Mouse (Mus musculus) kidney, embryonic 14.5 days (tissue): Measurements from ENCODE around the gene Usp18. TPM values are rescaled to one million over a fixed set of nuclear protein-coding genes. Genes with fewer than 3 reads are reported as not detected.
A peak's percentile ranks its signal among the peaks of the same experiment; 100 is the strongest.

Experiments
- ATAC-seq: fragments of 200-750 bp; cut with Nextera tagmentation; 2 replicates; pipeline ENCODE4 v1.8.0; 2017; ENCODE audit warnings: moderate number of reproducible peaks, mild to moderate bottlenecking, moderate TSS enrichment, moderate library complexity; ENCODE audit not compliant: low FRiP score, low TSS enrichment
- H3K27ac ChIP-seq: fragments of 300-500 bp; sonication (generic); 2 replicates; pipeline ENCODE4 v1.5.1; 2014; ENCODE audit warnings: low read depth, mild to moderate bottlenecking, low read length, moderate library complexity, mixed read lengths
- H3K27me3 ChIP-seq: fragments of 300-500 bp; sonication (generic); 2 replicates; pipeline ENCODE4 v1.6.1; 2014; ENCODE audit warnings: mild to moderate bottlenecking, low read length; ENCODE audit not compliant: control insufficient read depth, insufficient read depth
- H3K36me3 ChIP-seq: fragments of 300-500 bp; sonication (generic); 2 replicates; pipeline ENCODE4 v1.6.1; 2014; ENCODE audit warnings: low read length, mixed read lengths; ENCODE audit not compliant: control insufficient read depth, insufficient read depth
- H3K4me1 ChIP-seq: fragments of 300-500 bp; sonication (generic); 2 replicates; pipeline ENCODE4 v1.6.1; 2014; ENCODE audit warnings: low read length, mixed read lengths; ENCODE audit not compliant: control insufficient read depth, insufficient read depth
- H3K4me2 ChIP-seq: fragments of 300-500 bp; sonication (generic); replicated peaks from 2 replicates; pipeline ENCODE4 v1.6.1; 2014; ENCODE audit warnings: low read depth, mild to moderate bottlenecking, low read length
- H3K4me3 ChIP-seq: fragments of 300-500 bp; sonication (generic); 2 replicates; pipeline ENCODE4 v1.5.1; 2014; ENCODE audit warnings: mild to moderate bottlenecking, low read length
- H3K9ac ChIP-seq: fragments of 300-500 bp; sonication (generic); 2 replicates; pipeline ENCODE4 v1.6.1; 2014; ENCODE audit warnings: low read depth, mild to moderate bottlenecking, low read length, moderate library complexity
- H3K9me3 ChIP-seq: fragments of 300-500 bp; sonication (generic); 2 replicates; pipeline ENCODE4 v1.6.1; 2016; ENCODE audit warnings: low read length; ENCODE audit not compliant: control insufficient read depth
- WGBS: fragments of 180-500 bp; shearing (Covaris S2); extraction: QIAGEN DNeasy Blood & Tissue Kit; methylation state at CpG from one replicate; pipeline ENCODE4 v1.1.7; 2014; 5-methylcytosine and 5-hydroxymethylcytosine counted together
- polyA plus RNA-seq: library from polyadenylated mRNA; unstranded; fragments of >200 nt; fragmentation: Nextera tagmentation; extraction: Ambion mirVana; gene quantifications from 2 replicates; pipeline ENCODE4 v1.2.1, GENCODE M21; 2014

The Usp18 gene
- polyA plus RNA-seq, 1 experiment from 2014 or later = 1.8 TPM

DNA sequence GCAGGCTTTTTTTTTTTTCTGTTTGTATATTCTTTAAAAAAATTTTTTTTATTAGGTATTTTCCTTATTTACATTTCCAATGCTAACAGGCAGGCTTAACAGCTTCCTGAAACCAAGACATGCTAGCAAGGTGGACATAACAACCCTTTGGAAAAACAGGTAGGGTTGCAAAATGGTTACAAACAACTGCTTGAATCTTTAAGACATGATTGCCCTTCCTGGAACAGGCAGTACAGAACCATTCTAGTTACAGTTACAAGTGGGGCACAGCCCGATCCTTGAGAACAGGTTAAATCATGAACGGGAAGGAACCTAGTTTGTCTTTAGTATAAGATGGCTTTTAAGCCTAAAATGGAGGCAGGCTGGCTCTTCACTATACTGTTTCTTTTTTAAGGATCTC is 9.3 kb upstream of the Usp18 start:
- no peak overlapping the region for H3K9ac ChIP-seq
- H3K4me3 ChIP-seq = no peak overlapping the region
- WGBS = 95% methylated on average over 2 of the region's 2 CpGs
- no peaks in the 10 kb centered on the region for H3K9me3 ChIP-seq
- H3K27ac ChIP-seq = no peak overlapping the region
- H3K4me1 ChIP-seq = no peaks in the 10 kb centered on the region
- H3K4me2 ChIP-seq = no peak overlapping the region
- no peaks in the 10 kb centered on the region for H3K36me3 ChIP-seq
- ATAC-seq = no peak
- peaks cover 3% of the 10 kb centered on the region; the same call in 1 of the 2 replicates for H3K27me3 ChIP-seq

DNA sequence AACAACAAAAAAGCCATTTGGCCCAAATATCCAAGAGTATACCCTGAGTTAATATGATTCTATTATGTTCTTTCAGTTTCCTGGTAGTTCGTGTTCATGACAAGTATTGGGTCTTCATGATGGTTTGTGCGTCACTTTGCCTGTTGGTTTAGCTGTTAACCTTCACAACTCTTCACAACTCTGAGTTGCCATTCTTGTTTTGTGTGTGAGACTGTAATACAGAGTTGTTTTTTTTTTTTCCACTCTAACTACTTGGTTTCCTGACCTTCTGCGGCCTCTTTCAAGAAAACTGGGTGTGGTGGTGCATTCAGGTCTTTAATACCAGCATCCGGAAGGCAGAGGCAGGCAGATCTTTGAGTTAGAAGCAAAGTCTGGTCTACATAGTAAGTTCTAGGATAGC is 7.5 kb upstream of the Usp18 start:
- 94% methylated on average over 4 of the region's 4 CpGs for WGBS
- Histone ChIP-seq H3K36me3 (no peaks in the 10 kb centered on the region), H3K4me3 (no peak overlapping the region), H3K9ac (no peak overlapping the region), H3K27me3 (peaks cover 8% of the 10 kb centered on the region; the same call in 1 of the 2 replicates), H3K27ac (no peak overlapping the region), H3K9me3 (no peaks in the 10 kb centered on the region), H3K4me1 (no peaks in the 10 kb centered on the region), H3K4me2 (no peak overlapping the region)
- ATAC-seq = no peak

DNA sequence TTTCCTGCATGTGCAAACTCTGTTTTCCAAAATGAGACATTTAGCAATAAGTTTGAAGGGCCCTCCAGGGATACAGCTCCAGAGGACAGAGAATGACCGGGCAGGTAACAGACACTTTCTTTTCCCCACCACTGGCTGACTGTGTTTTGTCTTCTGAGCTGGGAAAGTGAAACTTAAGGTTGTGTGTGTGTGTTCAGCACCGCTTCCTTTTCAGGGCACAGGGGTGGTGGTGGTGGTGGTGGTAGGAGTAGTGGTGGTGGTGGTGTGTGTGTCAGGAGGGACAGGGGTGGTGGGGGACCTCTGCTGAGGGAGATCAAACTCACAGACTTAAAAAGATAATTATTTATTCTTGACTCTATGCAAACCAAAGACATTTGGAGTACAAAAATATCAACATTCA is 3.9 kb upstream of the Usp18 start:
- H3K4me2 ChIP-seq = no peak overlapping the region
- H3K4me1 ChIP-seq = 0 out of 2 replicates have a peak, but pooled peaks cover 3% of the 10 kb centered on the region
- no peak overlapping the region for H3K9ac ChIP-seq
- no peaks in the 10 kb centered on the region for H3K9me3 ChIP-seq
- no peak for ATAC-seq
- no peak overlapping the region for H3K4me3 ChIP-seq
- 74% methylated on average over 2 of the region's 2 CpGs for WGBS
- no peak overlapping the region for H3K27ac ChIP-seq
- no peaks in the 10 kb centered on the region for H3K36me3 ChIP-seq
- H3K27me3 ChIP-seq = peaks cover 15% of the 10 kb centered on the region; the same call in 1 of the 2 replicates

DNA sequence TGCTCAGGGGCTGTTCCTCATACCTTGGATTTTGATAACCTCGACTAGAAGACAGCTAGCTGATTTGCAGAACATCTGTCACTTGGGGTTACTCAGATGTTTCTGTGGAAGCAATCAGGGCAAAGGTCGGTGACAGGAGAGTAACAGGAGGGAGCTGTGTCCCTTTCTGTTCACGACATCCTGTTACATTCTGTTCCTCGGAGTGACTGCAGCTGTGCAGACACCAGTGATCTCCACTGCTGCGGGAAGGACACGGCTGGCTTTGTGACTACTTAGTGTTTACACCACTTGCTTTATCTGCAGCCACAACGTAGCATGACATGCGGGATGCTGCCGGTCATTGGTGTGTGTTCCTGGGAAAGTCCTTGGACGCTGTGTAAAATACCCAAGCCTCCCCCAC is 2.5 kb upstream of the Usp18 start:
- peaks cover 15% of the 10 kb centered on the region; the same call in 1 of the 2 replicates for H3K27me3 ChIP-seq
- H3K27ac ChIP-seq = no peak overlapping the region
- no peak for ATAC-seq
- H3K4me1 ChIP-seq = 0 out of 2 replicates have a peak, but pooled peaks cover 3% of the 10 kb centered on the region
- no peak overlapping the region for H3K9ac ChIP-seq
- no peaks in the 10 kb centered on the region for H3K36me3 ChIP-seq
- H3K4me3 ChIP-seq = no peak overlapping the region
- no peaks in the 10 kb centered on the region for H3K9me3 ChIP-seq
- no peak overlapping the region; the same call in 1 of the 2 replicates for H3K4me2 ChIP-seq
- 19% methylated on average over 10 of the region's 10 CpGs for WGBS

DNA sequence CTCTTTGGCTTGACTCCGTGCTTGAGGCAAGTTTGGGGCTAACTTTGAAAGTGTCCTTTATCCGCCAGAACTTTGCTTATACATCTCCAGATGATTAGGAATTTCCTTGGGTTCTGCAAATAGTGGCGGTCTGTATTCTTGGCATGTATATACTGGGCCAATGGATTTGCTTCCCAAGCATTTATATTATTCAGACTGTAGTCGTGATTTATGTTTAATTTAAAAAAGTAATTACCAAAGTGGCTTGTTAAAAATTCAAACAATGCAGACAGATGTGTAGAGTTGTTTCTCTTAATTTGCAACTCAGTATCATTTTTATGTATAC is 293 bp downstream of the Usp18 start:
- Histone ChIP-seq H3K36me3 (no peaks in the 10 kb centered on the region), H3K4me3 (peak overlapping the region; percentile 57), H3K27me3 (peaks cover 13% of the 10 kb centered on the region; the same call in 1 of the 2 replicates), H3K4me2 (peak overlapping the region; percentile 67), H3K27ac (no peak overlapping the region), H3K9ac (peak overlapping the region; percentile 52), H3K4me1 (0 out of 2 replicates have a peak, but pooled peaks cover 3% of the 10 kb centered on the region), H3K9me3 (no peaks in the 10 kb centered on the region)
- ATAC-seq = no peak
- WGBS = 16% methylated on average over 4 of the region's 4 CpGs

DNA sequence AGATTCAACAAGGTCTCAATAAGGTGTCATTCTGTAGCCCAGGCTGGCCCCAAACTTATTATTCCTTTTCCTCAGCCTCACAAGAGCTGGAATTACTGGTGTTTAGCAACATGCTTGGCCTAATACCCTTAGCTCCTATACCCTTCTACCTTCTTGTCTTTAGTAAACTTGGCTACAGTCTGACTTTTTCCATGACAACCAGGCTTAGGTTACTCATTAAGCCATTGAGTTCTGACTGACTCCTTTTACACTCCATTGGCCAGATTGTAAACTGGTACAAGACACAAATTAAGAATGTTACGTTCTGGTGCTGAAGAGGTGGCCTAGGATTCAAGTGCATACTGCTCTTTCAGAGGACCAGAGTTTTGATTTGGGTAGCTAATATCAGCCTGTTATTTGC is 4.7 kb downstream of the Usp18 start:
- Histone ChIP-seq H3K4me2 (no peak overlapping the region), H3K27ac (no peak overlapping the region), H3K4me1 (no peaks in the 10 kb centered on the region), H3K27me3 (no peaks in the 10 kb centered on the region), H3K9ac (no peak overlapping the region), H3K9me3 (no peaks in the 10 kb centered on the region), H3K36me3 (no peaks in the 10 kb centered on the region), H3K4me3 (no peak overlapping the region)
- ATAC-seq = no peak
- WGBS = 59% methylated on average over 1 of the region's 1 CpGs

DNA sequence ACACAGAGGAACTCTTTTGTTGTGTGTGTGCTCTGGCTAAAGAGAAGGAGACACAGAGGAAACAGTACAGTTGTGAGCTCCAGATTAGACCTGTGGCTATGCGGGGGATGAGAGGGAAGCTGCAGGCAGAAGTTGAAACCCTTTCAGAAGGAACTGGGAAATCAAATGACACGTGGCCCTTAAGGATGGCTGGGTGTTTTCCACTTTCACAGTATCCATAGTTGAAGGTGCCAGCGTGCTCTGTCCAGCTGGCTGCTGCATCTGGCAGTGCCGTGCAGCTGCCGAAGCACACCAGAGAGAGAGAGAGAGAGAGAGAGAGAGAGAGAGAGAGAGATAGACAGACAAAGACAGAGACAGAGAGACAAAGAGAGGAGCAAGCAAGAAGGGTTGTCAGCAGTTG is 5.5 kb downstream of the Usp18 start:
- H3K9me3 ChIP-seq = no peaks in the 10 kb centered on the region
- H3K4me2 ChIP-seq = no peak overlapping the region
- 77% methylated on average over 5 of the region's 5 CpGs for WGBS
- no peaks in the 10 kb centered on the region for H3K4me1 ChIP-seq
- no peak overlapping the region for H3K27ac ChIP-seq
- H3K27me3 ChIP-seq = no peaks in the 10 kb centered on the region
- no peak for ATAC-seq
- H3K4me3 ChIP-seq = no peak overlapping the region
- no peaks in the 10 kb centered on the region for H3K36me3 ChIP-seq
- H3K9ac ChIP-seq = no peak overlapping the region

DNA sequence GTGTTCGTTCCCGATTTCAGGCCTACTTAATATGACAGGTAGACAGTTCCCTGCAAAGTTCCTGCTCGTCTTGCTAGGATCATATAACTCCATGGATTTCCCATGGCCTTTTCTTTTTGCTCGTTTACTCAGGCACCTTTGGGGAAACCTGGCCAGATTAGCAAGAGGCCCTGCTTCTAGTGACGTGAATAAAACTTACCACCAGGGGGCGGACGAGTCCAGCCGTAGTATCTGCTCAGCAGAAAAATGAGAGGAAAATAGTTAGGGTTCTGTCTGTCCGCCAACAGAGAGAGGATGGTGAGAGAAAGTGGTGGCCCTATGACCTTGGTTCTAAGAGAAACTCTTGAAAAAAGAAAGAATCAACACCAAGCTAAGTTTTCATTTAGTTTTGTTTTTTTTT is 14.8 kb downstream of the Usp18 start:
- ATAC-seq = no peak
- H3K27ac ChIP-seq = no peak overlapping the region
- no peak overlapping the region for H3K4me2 ChIP-seq
- WGBS = 29% methylated on average over 9 of the region's 9 CpGs
- no peaks in the 10 kb centered on the region for H3K36me3 ChIP-seq
- H3K4me3 ChIP-seq = no peak overlapping the region
- H3K9me3 ChIP-seq = peaks cover under 1% of the 10 kb centered on the region; the same call in 1 of the 2 replicates
- H3K27me3 ChIP-seq = no peaks in the 10 kb centered on the region
- H3K4me1 ChIP-seq = no peaks in the 10 kb centered on the region
- no peak overlapping the region for H3K9ac ChIP-seq

DNA sequence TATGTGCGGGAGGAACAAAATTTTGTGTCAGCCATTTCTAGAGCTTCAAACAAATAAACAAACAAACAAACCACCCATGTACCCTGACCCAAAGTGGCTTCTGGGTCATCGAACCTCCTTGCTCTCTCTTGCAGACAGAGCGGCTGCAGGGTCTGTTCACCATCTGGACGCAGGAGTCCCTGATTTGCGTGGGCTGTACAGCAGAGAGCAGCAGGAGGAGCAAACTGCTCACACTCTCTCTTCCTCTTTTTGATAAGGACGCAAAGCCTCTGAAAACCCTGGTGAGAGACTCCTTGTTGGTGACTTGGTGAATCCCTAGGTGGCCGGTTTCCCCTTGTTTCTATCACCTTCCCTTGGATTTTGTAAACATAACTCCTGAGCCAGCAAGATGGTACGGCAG is 15.5 kb downstream of the Usp18 start:
- Histone ChIP-seq H3K27me3 (no peaks in the 10 kb centered on the region), H3K27ac (no peak overlapping the region), H3K36me3 (no peaks in the 10 kb centered on the region), H3K9ac (no peak overlapping the region), H3K4me3 (no peak overlapping the region), H3K4me1 (no peaks in the 10 kb centered on the region), H3K9me3 (peaks cover 3% of the 10 kb centered on the region), H3K4me2 (no peak overlapping the region)
- WGBS = 83% methylated on average over 8 of the region's 8 CpGs
- no peak for ATAC-seq
